Mouse (Mus musculus) limb, embryonic 15.5 days (tissue): ENCODE results near the gene Cst11. TPM values are rescaled to one million over a fixed set of nuclear protein-coding genes. Genes with fewer than 3 reads are reported as not detected.
A peak's percentile ranks its signal among the peaks of the same experiment; 100 is the strongest.
"Not testable (repeated sequence)": the region's sequence is repeated elsewhere in the genome, so short reads cannot be mapped to it uniquely, and the experiment has no call there.

Experiments
- ATAC-seq: fragments of 200-750 bp; cut with Nextera tagmentation; 2 replicates; pipeline ENCODE4 v1.8.0; 2017; ENCODE audit warnings: low read depth, moderate TSS enrichment; ENCODE audit not compliant: insufficient number of reproducible peaks, low FRiP score, low TSS enrichment
- H3K27ac ChIP-seq: fragments of 300-500 bp; sonication (generic); 2 replicates; pipeline ENCODE4 v1.5.1; 2015; ENCODE audit warnings: moderate library complexity, mild to moderate bottlenecking, inconsistent platforms
- H3K27me3 ChIP-seq: fragments of 300-500 bp; sonication (generic); 2 replicates; pipeline ENCODE4 v1.6.1; 2015; ENCODE audit warnings: inconsistent platforms
- H3K36me3 ChIP-seq: fragments of 300-500 bp; sonication (generic); 2 replicates; pipeline ENCODE4 v1.6.1; 2015; ENCODE audit warnings: inconsistent platforms
- H3K4me1 ChIP-seq: fragments of 300-500 bp; sonication (generic); 2 replicates; pipeline ENCODE4 v1.6.1; 2015; ENCODE audit warnings: inconsistent platforms
- H3K4me2 ChIP-seq: fragments of 300-500 bp; sonication (generic); 2 replicates; pipeline ENCODE4 v1.6.1; 2015; ENCODE audit warnings: mild to moderate bottlenecking, inconsistent platforms
- H3K4me3 ChIP-seq: fragments of 300-500 bp; sonication (generic); 2 replicates; pipeline ENCODE4 v1.5.1; 2015; ENCODE audit warnings: mild to moderate bottlenecking, inconsistent platforms
- H3K9ac ChIP-seq: fragments of 300-500 bp; sonication (generic); 2 replicates; pipeline ENCODE4 v1.6.1; 2015; ENCODE audit warnings: inconsistent platforms
- H3K9me3 ChIP-seq: fragments of 300-500 bp; sonication (generic); 2 replicates; pipeline ENCODE4 v1.6.1; 2016; ENCODE audit warnings: inconsistent platforms
- WGBS: fragments of 180-500 bp; shearing (Covaris S2); methylation state at CpG from one replicate; pipeline ENCODE4 v1.1.7; 2015; 5-methylcytosine and 5-hydroxymethylcytosine counted together
- polyA plus RNA-seq: library from polyadenylated mRNA; unstranded; fragments of >200 nt; fragmentation: Nextera tagmentation; extraction: Ambion mirVana; gene quantifications from 2 replicates; pipeline ENCODE4 v1.2.1, GENCODE M21; 2015

The Cst11 gene
- not detected in 2 replicates for polyA plus RNA-seq

DNA sequence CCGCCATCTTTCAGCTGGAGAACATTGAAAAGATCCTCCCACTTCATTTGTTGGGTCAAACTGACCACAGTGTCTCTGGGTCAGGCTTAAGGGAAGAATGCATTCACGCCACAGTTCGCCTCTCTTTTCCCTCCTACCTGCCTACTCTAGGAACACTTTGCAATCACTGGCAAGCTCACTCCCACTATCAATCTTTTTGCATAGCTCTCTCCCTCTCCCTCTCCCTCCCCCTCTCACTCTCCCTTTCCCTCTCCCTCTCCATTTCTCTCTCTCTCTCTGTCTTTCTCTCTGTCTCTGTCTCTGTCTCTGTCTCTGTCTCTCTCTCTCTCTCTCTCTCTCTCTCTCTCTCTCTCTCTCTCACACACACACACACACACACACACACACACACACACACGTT lies at the start of gene Cst11:
TSS of gene Cst11 (minus strand) at position 101 of the 400 bp plus-strand sequence.
- WGBS = 84% methylated on average over 4 of the region's 4 CpGs
- H3K9ac ChIP-seq, H3K4me1 ChIP-seq, H3K4me3 ChIP-seq, H3K36me3 ChIP-seq, H3K4me2 ChIP-seq, H3K27me3 ChIP-seq, H3K9me3 ChIP-seq, ATAC-seq, H3K27ac ChIP-seq: not testable (repeated sequence)

DNA sequence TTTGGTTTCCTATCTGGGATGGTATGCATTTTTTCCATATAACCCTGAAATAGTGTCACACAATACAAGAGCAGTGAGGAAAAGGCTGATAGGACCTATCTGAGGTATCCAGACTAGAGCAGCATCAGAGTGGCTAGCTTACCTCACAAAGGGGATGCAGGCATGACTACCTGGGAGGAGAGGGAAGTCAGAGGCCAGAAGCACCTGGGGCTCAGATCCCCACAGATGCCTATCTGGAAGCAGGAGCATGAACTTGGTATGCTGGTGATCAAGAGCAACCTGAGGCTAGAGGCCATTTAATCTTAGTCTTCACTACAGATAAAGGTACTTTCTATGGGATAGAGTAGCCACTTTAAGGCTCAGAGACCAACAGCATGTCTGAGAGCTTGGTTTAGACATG lies 48.6 kb upstream of the Cst11 start, which contains the start of gene Cst13:
TSS of gene Cst13 (plus strand) at position 173 of the 400 bp plus-strand sequence.
- no peak within 1 kb of the TSS for H3K9ac ChIP-seq
- no peaks in the 10 kb centered on the region for H3K27me3 ChIP-seq
- H3K4me1 ChIP-seq = no peaks in the 10 kb centered on the region
- no peaks in the 10 kb centered on the region for H3K9me3 ChIP-seq
- H3K4me3 ChIP-seq = no peak within 1 kb of the TSS
- no peak for ATAC-seq
- H3K36me3 ChIP-seq = no peaks in the 10 kb centered on the region
- H3K27ac ChIP-seq = no peak within 1 kb of the TSS
- H3K4me2 ChIP-seq = no peak within 1 kb of the TSS

DNA sequence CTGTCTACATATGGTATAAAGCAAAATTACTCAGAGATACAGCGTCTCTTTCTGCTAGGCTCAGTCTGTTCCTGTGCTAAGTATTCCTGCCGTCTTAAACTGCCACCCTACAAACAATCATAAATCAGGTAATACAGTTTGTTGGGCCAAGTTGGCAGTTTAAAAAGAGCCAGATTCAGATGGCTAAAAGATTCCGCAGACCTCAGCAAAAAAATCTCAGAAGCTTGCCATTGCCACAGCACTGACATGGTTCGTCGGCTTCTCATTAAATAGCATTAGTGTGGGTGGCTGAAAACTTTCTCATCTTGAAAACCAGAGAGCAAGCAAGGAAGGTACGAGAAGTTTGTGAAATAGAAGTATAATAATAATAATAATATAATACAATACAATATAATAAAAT lies 35.4 kb upstream of the Cst11 start:
- no peak overlapping the region for H3K4me3 ChIP-seq
- no peaks in the 10 kb centered on the region for H3K4me1 ChIP-seq
- no peak overlapping the region for H3K9ac ChIP-seq
- no peaks in the 10 kb centered on the region for H3K27me3 ChIP-seq
- ATAC-seq = no peak
- H3K36me3 ChIP-seq = no peaks in the 10 kb centered on the region
- H3K27ac ChIP-seq = no peak overlapping the region
- 53% methylated on average over 6 of the region's 6 CpGs for WGBS
- H3K9me3 ChIP-seq = no peaks in the 10 kb centered on the region
- H3K4me2 ChIP-seq = no peak overlapping the region

DNA sequence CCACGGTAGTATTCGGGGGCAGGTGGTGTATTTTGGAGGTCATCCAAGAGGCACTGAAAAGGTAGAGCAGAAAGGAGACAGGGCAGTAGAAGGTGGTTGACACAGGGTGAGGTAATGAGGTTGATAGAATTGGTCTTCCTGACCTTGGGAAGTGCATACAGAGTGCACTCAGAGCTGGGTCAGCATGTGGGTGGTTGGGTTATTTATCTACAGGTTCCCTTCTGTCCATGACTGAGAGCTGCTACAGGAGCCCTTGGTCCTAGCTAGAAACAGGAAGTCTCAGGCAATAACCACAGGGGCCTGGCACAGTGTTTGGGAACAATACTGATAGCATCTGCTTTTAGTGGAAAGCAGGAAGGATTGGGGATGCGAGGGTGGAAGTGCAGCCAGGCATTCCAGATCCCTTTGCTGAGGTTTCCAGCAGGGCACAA lies 30.2 kb upstream of the Cst11 start:
- H3K4me1 ChIP-seq = no peaks in the 10 kb centered on the region
- no peak overlapping the region for H3K27ac ChIP-seq
- H3K27me3 ChIP-seq = no peaks in the 10 kb centered on the region
- no peaks in the 10 kb centered on the region for H3K36me3 ChIP-seq
- 37% methylated on average over 3 of the region's 3 CpGs for WGBS
- no peaks in the 10 kb centered on the region for H3K9me3 ChIP-seq
- no peak overlapping the region for H3K4me2 ChIP-seq
- no peak for ATAC-seq
- H3K4me3 ChIP-seq = no peak overlapping the region
- no peak overlapping the region for H3K9ac ChIP-seq

DNA sequence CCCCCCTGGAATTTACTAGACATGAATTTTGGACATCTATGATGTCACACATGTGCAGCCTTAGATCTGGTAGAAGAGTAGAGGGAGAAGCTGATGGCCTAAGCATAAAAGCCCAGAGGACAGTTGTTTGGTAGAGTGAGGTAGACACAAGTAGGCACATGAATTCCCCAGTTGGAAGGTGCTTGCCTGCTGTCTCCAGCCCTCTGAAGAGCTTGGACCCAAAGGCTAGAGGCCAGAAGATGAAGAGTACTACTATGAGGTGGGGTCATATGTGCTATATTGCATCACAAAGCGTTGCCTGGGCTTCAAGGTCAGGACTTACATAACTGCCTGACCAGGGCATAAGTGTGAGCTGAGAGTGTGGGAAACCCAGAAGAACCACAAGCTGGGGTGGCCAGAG lies 27.2 kb upstream of the Cst11 start, which contains the start of gene Cst8:
TSS of gene Cst8 (plus strand) at position 301 of the 400 bp plus-strand sequence.
- Histone ChIP-seq H3K27ac (no peak within 1 kb of the TSS), H3K4me2 (no peak within 1 kb of the TSS), H3K27me3 (no peaks in the 10 kb centered on the region), H3K36me3 (no peaks in the 10 kb centered on the region), H3K4me3 (no peak within 1 kb of the TSS), H3K4me1 (no peaks in the 10 kb centered on the region), H3K9me3 (no peaks in the 10 kb centered on the region), H3K9ac (no peak within 1 kb of the TSS)
- WGBS = 83% methylated on average over 1 of the region's 1 CpGs
- no peak for ATAC-seq

DNA sequence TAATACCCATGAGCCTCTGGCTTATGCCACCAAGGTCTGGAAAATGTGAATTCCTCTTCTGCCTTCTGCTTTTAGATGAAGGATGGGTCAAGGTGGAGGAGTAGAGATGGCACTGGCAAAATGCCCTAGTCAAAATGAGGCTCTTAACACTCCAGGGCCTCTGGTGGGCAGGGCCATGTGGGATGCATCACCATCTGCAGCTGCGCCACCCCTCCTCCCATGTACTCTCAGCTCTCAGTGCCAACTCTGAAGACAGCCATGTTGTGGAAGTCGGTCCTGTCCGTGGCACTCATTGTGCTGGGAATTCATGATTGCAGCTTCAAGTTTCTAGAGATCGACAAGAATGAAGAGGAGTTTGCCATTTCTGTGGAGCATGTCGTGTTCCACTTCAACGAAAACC lies 17.8 kb upstream of the Cst11 start, which contains the start of gene Cst12:
TSS of gene Cst12 (plus strand) at position 220 of the 400 bp plus-strand sequence.
- 93% methylated on average over 6 of the region's 6 CpGs for WGBS
- ATAC-seq = no peak
- no peaks in the 10 kb centered on the region for H3K4me1 ChIP-seq

DNA sequence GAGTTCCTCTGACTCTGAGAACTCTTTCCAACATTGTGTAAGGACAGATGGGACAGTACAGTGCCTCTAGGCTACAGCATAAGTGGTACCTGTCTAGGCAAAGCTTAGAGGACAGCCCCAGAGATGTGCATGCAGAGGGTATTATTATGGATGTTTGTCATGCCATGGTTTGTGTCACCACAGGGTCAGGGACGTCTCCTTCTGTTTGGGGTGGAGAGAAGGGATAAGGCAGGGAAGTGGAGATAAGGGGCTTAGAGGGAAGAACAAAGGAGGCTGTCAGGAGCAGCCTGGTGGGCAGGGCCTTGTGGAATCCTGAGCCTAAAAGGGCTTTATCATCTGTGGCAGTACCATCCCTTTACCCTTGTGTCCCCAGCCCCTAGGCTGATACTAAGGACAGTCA lies 10.4 kb upstream of the Cst11 start, which contains the start of gene 8030411F24Rik:
TSS of gene 8030411F24Rik (plus strand) at position 301 of the 400 bp plus-strand sequence.
- Histone ChIP-seq H3K4me2 (no peak within 1 kb of the TSS), H3K27ac (no peak within 1 kb of the TSS), H3K36me3 (no peaks in the 10 kb centered on the region), H3K4me1 (no peaks in the 10 kb centered on the region), H3K9ac (no peak within 1 kb of the TSS), H3K9me3 (no peaks in the 10 kb centered on the region), H3K27me3 (no peaks in the 10 kb centered on the region), H3K4me3 (no peak within 1 kb of the TSS)
- WGBS = 26% methylated on average over 1 of the region's 1 CpGs
- no peak for ATAC-seq

More for the DNA sequence above, 17.8 kb upstream of the Cst11 start, which contains the start of gene Cst12:
- H3K4me2 ChIP-seq = no peak within 1 kb of the TSS
- no peaks in the 10 kb centered on the region for H3K27me3 ChIP-seq
- no peaks in the 10 kb centered on the region for H3K9me3 ChIP-seq
- no peaks in the 10 kb centered on the region for H3K36me3 ChIP-seq
- H3K9ac ChIP-seq = no peak within 1 kb of the TSS
- H3K4me3 ChIP-seq = no peak within 1 kb of the TSS
- H3K27ac ChIP-seq = no peak within 1 kb of the TSS

DNA sequence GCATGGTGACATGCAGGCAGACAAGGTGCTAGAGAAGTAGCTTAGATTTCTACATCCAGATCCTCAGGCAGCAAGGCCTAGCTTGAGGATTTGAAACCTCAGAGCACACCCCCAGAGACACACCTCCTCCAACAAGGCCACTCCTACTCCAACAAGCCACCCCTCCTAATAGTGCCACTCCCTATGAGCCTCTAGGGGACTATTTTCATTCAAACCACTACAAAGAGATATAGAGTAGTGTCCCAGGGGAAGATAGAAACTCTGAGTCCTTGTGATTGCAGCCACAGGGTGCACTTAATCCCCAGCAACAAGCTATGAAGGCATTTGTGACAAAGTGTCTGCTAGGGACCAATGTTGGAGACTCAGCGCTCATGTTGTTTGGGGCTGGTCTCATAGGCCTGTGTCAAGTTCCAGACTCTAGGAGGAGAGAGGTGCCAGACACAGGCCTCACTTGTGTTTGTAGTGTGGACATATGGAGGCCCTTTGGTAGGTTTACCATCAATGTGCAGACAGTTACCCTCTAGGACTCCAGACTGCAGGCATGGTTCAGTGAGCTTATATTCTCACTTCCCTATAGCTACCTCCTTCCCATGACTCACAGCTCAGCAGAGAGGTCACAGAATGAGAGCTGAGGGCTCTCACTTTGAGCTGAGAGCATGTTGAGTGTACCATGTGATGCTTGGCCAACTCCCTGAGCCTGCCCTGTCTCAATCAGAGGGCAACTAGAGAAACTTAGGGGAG lies 7.5 kb downstream of the Cst11 start:
- H3K4me1 ChIP-seq = no peaks in the 10 kb centered on the region
- H3K9me3 ChIP-seq = no peaks in the 10 kb centered on the region
- H3K4me2 ChIP-seq = no peak overlapping the region
- H3K27me3 ChIP-seq = no peaks in the 10 kb centered on the region
- no peak overlapping the region for H3K9ac ChIP-seq
- WGBS = 92% methylated on average over 1 of the region's 1 CpGs
- H3K27ac ChIP-seq = no peak overlapping the region
- H3K4me3 ChIP-seq = no peak overlapping the region
- H3K36me3 ChIP-seq = no peaks in the 10 kb centered on the region
- ATAC-seq = no peak

DNA sequence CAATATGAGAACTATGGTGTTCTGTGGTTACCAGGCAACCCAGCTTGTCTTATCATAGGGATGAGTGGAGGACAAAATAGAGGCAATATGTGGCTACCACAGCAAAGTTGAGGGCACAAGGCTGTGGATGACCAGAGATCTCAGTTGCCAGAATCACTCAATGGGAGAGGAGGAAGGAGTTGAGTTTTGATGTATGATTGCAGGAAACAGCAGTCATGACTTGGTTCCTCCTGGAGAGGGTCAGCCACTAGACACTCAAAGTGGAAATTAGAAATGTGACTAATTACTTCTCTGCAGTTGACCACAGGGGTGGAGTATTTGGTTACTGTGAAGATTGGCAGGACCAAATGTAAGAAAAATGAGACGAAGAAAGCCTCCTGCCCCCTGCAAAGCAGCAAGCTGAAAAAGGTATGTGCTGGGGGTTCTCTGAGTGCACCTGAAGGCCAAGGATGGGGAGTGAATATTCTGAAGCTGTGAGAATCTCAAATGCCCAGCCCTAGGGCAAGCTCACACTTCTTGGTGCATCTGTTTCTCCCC lies 16.9 kb downstream of the Cst11 start:
- H3K27me3 ChIP-seq = no peaks in the 10 kb centered on the region
- WGBS = 47% methylated on average over 1 of the region's 1 CpGs
- H3K9me3 ChIP-seq = no peaks in the 10 kb centered on the region
- no peak overlapping the region for H3K4me2 ChIP-seq
- H3K4me3 ChIP-seq = no peak overlapping the region
- no peaks in the 10 kb centered on the region for H3K4me1 ChIP-seq
- no peaks in the 10 kb centered on the region for H3K36me3 ChIP-seq
- no peak overlapping the region for H3K27ac ChIP-seq
- ATAC-seq = no peak
- no peak overlapping the region for H3K9ac ChIP-seq

DNA sequence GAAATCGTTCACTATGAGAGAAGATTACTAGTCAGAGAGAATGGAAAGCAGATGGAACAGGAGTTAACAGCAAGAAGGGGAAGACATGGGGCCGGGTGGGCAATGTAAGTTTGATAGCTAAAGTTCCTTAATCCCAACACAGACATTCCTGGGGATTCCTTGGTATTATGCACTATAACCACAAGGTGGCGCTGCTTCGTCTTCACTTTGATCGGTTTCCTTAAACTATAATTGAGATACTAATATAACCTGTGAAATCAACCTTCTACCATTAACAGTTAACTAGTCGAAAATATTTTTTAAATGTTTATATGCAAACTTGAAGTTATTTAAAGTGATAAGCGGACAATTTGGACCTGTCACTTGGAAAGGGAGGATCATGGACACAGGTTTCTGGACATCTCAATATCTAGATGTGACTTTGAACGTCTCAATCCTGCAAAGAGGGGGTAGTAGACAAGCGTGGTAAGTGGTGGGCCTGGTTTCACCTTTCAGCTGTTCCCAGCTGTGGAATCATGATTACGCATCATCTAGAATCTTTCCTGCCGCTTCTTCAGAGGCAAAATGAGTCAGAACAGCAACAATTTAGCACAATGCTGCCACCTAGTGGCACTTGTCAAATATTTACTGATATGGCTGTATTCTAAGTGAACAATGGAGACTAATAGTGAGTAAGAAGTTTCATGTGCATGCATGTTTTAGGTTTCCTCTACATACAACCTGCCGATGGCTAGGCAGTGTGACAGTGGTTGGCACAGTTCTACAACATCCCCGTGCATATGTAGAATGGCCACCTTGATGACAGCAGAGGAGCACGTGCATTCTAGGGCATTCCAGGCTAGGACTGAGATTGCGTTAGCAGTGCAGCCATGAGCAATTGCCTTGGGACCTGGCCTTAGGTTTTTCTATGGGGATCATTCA lies 19.1 kb downstream of the Cst11 start:
- Histone ChIP-seq H3K9me3 (no peaks in the 10 kb centered on the region), H3K4me1 (no peaks in the 10 kb centered on the region)
- no peak for ATAC-seq

DNA sequence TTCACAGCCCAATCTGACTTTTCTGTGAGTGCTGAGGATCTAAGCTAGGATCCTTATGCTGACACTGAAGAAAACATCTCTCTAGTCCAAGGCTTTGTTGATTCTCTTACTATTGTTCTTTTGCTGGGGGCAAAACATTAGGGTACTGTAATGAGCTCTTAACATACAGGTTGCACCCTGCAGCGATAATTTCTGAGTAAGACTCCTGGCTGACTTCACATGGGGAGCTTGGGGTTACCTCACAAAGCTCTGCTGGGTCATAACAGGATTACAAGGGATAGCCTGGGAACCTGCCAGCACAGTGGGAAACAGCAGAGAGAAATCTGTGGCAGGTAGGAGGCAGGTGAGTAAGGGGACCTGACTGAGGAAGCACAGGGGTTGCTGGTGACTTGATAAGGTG lies 21.2 kb downstream of the Cst11 start, which contains the start of gene Cstl1:
TSS of gene Cstl1 (plus strand) at position 301 of the 400 bp plus-strand sequence.
- 64% methylated on average over 1 of the region's 1 CpGs for WGBS
- Histone ChIP-seq H3K27me3 (no peaks in the 10 kb centered on the region), H3K4me2 (no peak within 1 kb of the TSS), H3K27ac (no peak within 1 kb of the TSS), H3K36me3 (no peaks in the 10 kb centered on the region), H3K4me3 (no peak within 1 kb of the TSS), H3K9me3 (no peaks in the 10 kb centered on the region), H3K4me1 (no peaks in the 10 kb centered on the region), H3K9ac (no peak within 1 kb of the TSS)
- no peak for ATAC-seq

More for the DNA sequence above, 19.1 kb downstream of the Cst11 start:
- Histone ChIP-seq H3K4me3 (peak overlapping the region; percentile 26), H3K36me3 (no peaks in the 10 kb centered on the region), H3K27ac (no peak overlapping the region), H3K9ac (no peak overlapping the region), H3K27me3 (no peaks in the 10 kb centered on the region), H3K4me2 (peak overlapping the region; percentile 48)
- 17% methylated on average over 15 of the region's 15 CpGs for WGBS
